Mouse (Mus musculus): ENCODE results near the gene Ston2.

Ston2 gene

GRCm38 (mm10) chr12:91592128-91592527, 196.1 kb downstream of the Ston2 start:
- in situ Hi-C loops (cut with MboI, MseI) = loop anchor here (25.0 kb wide), 1 partner anchor 205 kb away; the partner anchor contains the start of genes Cep128 and Tshr

GRCm38 (mm10) chr12:91591191-91591590, 197.0 kb downstream of the Ston2 start:
- in situ Hi-C loops (cut with MboI, MseI) = loop anchor here (25.0 kb wide), 1 partner anchor 204 kb away; the partner anchor contains the start of genes Cep128 and Tshr

- in situ Hi-C loops (cut with MboI, MseI) = loop anchor here (25.0 kb wide), 1 partner anchor 203 kb away; the partner anchor contains the start of genes Cep128 and Tshr
Observed at GRCm38 (mm10) chr12:91590716-91591115, 197.5 kb downstream of the Ston2 start.

GRCm38 (mm10) chr12:91589847-91590690, 198.1 kb downstream of the Ston2 start, which contains the start of gene Gtf2a1:
TSS of gene Gtf2a1 (minus strand) at chr12:91590487.
- in situ Hi-C loops (cut with MboI, MseI) = loop anchor here (25.0 kb wide), 1 partner anchor 203 kb away; the partner anchor contains the start of genes Cep128 and Tshr

GRCm38 (mm10) chr12:91589542-91589846, 198.7 kb downstream of the Ston2 start:
- in situ Hi-C loops (cut with MboI, MseI) = loop anchor here (25.0 kb wide), 1 partner anchor 202 kb away; the partner anchor contains the start of genes Cep128 and Tshr

GRCm38 (mm10) chr12:91588670-91589541, 199.3 kb downstream of the Ston2 start:
- in situ Hi-C loops (cut with MboI, MseI) = loop anchor here (25.0 kb wide), 1 partner anchor 202 kb away; the partner anchor contains the start of genes Cep128 and Tshr

- in situ Hi-C loops (cut with MboI, MseI) = loop anchor here (25.0 kb wide), 1 partner anchor 201 kb away; the partner anchor contains the start of genes Cep128 and Tshr
Observed at GRCm38 (mm10) chr12:91588176-91588669, 200.0 kb downstream of the Ston2 start.

- in situ Hi-C loops (cut with MboI, MseI) = loop anchor here (25.0 kb wide), 1 partner anchor 200 kb away; the partner anchor contains the start of genes Cep128 and Tshr
Observed at GRCm38 (mm10) chr12:91587491-91588033, 200.6 kb downstream of the Ston2 start.

GRCm38 (mm10) chr12:91587077-91587476, 201.1 kb downstream of the Ston2 start:
- in situ Hi-C loops (cut with MboI, MseI) = loop anchor here (25.0 kb wide), 1 partner anchor 200 kb away; the partner anchor contains the start of genes Cep128 and Tshr

GRCm38 (mm10) chr12:91585815-91586214, 202.4 kb downstream of the Ston2 start:
- in situ Hi-C loops (cut with MboI, MseI) = loop anchor here (25.0 kb wide), 1 partner anchor 199 kb away; the partner anchor contains the start of genes Cep128 and Tshr

- in situ Hi-C loops (cut with MboI, MseI) = loop anchor here (25.0 kb wide), 1 partner anchor 198 kb away; the partner anchor contains the start of genes Cep128 and Tshr
Observed at GRCm38 (mm10) chr12:91585206-91585605, 203.0 kb downstream of the Ston2 start.

- in situ Hi-C loops (cut with MboI, MseI) = loop anchor here (25.0 kb wide), 1 partner anchor 196 kb away; the partner anchor contains the start of genes Cep128 and Tshr
Observed at GRCm38 (mm10) chr12:91583409-91583808, 204.8 kb downstream of the Ston2 start.

Measured in regulatory T cell (primary cell).